Mouse (Mus musculus) right cerebral cortex, adult 2 months (tissue): ENCODE results near the gene Sox3.

Experiments used
- DNase-seq, 2 experiments: peaks; one replicate each; pipeline ENCODE4 v3.0.0; 2021 to 2022; ENCODE audit warnings: low spot score in 2 of 2

The Sox3 gene

DNA sequence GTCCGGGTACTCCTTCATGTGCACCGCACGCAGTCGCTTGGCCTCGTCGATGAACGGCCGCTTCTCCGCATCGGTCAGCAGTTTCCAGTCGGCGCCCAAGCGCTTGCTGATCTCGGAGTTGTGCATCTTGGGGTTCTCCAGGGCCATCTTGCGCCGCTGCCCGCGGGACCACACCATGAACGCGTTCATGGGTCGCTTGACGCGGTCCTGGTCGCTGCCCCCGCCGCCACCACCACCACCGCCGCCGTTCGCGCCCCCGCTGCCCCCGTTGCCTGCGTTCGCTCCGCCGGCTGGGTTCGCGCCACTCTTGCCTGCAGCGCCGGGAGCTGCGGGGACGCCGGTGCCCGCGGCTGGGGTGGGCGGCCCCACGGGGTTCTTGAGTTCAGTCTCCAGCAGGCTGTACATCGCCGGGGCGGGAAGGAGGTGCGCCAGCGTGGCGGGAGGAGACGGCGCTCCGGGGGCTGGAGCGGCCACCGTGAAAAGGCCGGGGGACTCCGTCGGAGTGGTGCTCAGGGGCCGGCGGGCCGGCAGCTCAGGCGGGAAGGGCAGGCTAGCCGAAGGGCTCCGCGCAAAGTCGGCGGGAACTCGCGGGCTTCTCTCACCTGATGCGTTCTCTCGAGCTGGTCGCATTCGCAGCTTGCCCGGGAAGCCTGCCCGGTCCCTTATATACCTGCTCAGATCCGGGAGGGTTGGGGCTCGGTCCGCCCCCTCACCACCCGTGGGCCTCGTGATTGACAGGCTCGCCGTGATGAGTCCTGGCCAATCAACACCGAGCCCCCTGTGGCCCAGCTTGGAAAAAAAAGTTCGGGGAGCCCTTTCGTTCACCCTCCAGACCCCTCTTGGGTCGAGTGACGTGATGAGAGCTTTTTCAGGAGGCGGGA, at the start of gene Sox3:
Gene Sox3, minus strand, starts transcription at position 630 of the 881 bp plus-strand sequence.
- DNase-seq = no peak

GRCm38 (mm10) chrX:60940225-60940624, 47.0 kb upstream of the Sox3 start:
- DNase-seq = no peak

GRCm38 (mm10) chrX:60899546-60899945, 6.3 kb upstream of the Sox3 start:
- DNase-seq = no peak

- no peak for DNase-seq
These were observed 5.4 kb upstream of the Sox3 start for GRCm38 (mm10) chrX:60898641-60899040.

- DNase-seq = no peak
These were observed 3.1 kb upstream of the Sox3 start for GRCm38 (mm10) chrX:60896296-60896695.

- no peak for DNase-seq
These were observed 2.2 kb upstream of the Sox3 start for GRCm38 (mm10) chrX:60895416-60895815.

- DNase-seq = no peak
These were observed 702 bp upstream of the Sox3 start for GRCm38 (mm10) chrX:60893720-60894543.

DNA sequence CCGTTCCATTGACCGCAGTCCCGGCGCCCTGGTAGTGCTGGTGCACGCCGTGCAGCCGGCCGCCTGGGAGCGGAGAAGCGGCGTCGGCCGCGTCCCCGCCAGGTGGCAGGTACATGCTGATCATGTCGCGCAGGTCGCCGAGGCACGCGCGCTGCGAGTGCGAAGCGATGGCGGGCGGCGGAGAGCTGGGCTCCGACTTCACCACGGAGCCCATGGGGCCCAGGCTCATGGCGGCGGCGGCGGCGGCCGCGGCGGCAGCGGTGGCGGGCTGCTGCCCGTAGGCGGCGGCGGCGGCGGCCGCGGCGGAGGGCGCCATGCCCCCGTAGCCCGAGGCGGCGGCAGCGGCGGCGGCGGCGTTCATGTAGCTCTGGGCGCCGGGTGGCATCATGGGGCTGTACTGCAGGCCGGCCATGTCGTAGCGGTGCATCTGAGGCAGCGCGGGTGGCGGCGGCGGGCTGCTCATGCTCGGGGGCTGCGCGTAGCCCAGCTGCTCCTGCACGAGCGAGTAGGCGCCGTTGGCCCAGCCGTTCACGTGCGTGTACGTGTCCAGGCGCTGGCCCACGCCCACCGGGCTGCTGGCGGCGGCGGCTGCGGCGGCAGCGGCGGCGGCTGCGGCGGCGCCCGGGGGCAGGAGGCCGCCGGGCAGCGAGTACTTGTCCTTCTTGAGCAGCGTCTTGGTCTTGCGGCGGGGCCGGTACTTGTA, 981 bp downstream of the Sox3 start:
- no peak for DNase-seq

GRCm38 (mm10) chrX:60891329-60892095, 1.7 kb downstream of the Sox3 start:
- DNase-seq = no peak

DNA sequence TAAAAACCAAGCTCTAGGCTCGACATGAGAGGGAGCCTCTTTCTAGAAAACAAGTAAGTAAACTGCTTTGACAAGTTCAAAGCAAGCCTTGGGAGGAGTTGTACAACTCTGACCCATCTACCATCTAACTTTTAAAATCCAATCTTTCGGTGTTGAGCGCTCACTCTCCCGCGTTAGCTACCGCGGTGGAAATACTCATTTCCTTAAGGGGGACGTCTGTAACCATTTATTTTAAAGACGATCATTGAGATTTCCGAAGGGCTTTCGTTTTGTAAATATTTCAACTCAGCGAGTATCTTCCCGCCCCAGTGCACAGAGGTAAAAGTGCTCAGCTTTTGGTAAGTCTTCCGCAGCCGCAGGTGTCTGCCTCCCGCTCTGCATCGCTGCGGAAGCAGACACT, 2.6 kb downstream of the Sox3 start:
- no peak for DNase-seq

DNA sequence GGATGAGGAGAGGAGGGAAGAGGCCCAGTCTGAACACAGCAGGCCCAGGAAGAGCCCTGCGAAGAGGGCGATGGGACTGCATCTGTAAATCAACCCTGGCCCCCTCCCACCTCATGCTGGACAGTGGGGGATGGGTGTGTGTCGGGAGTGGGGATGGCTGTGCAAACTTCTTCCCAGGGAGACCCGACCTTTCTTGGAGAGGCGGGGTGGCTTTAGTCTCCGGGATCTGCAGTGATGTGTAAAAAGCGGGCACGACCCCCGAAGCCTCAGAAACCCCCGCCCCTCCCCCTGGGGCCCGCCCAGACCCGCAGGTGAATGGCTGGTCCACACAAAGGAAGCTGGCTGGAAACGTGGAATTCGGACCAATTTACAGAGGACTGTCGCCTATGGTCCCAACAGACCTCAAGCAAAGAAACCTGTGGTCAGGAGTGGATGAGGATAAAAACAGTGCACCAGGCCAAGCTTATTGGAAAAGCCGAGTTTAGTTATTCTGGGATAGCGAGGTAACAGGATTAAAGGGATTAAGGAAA, 3.2 kb downstream of the Sox3 start:
- DNase-seq = no peak
